Comparison of ENCODE assay signal across 10 mouse cellular contexts in the genomic region with DNA sequence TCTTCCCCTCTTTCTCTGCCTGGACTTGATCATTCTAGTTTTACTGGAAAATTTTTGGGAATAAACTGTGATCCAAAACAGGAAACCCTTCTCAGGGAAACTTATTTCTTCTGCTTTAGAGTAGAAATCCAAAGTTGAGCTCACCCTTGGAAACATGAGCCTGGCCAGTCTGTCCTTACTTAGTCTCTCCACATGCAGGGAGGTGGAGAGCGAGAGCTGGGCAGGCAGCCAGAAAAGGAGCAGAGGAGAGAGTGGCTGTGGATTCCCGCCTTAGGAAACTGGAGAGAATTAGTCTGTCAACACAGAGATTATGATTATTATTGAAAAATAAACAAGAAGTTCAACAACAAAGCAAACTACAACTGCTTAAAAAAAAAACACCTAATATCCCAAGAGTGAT. TPM values are rescaled to one million over a fixed set of nuclear protein-coding genes. Genes with fewer than 3 reads are reported as not detected.
DNase-seq lines count a peak whose midpoint lies in the region; ATAC-seq and TF ChIP-seq lines count a peak whose summit lies in the region.
"Had no signal": no experiment of that assay in that cellular context is flagged by ENCODE, and none has a peak within 500 bp of the region (broad histone marks: within the 10 kb centered on the region; RNA-seq: fewer than 3 reads in every experiment).

No protein-coding gene starts in this region.

- H3K27me3 ChIP-seq in lung, embryonic 14.5 days (ENCODE audit: insufficient read depth, low read length), result no peaks in the 10 kb centered on the region
- no peaks in the 10 kb centered on the region for H3K27me3 ChIP-seq in neural tube, embryonic 15.5 days (replicated peaks)
- H3K27me3 ChIP-seq: limb, embryonic 13.5 days had no signal

- no peak for TF ChIP-seq CTCF in lung, embryonic 14.5 days (IDR thresholded peaks at IDR 0.05; ENCODE audit: low read depth)

- H3K4me1 ChIP-seq in lung, embryonic 14.5 days (ENCODE audit: insufficient read depth), result no peaks in the 10 kb centered on the region
- no peaks in the 10 kb centered on the region for H3K4me1 ChIP-seq in neural tube, embryonic 15.5 days
- H3K4me1 ChIP-seq: limb, embryonic 13.5 days had no signal

- ATAC-seq in lung, embryonic 14.5 days (ENCODE audit: insufficient read depth), result no peak; the same call in 1 of the 2 replicates
- no peak for ATAC-seq in activated CD4-positive, CD25-positive, alpha-beta regulatory T cell, adult 4 months
- ATAC-seq in neural tube, embryonic 15.5 days (ENCODE audit: low FRiP score), result no peak

- no peaks in the 10 kb centered on the region for H3K36me3 ChIP-seq in lung, embryonic 14.5 days (ENCODE audit: insufficient read depth)
- H3K36me3 ChIP-seq in neural tube, embryonic 15.5 days, result no peaks in the 10 kb centered on the region
- H3K36me3 ChIP-seq: limb, embryonic 13.5 days had no signal

- H3K4me3 ChIP-seq in lung, embryonic 14.5 days (ENCODE audit: low read depth, low read length), result no peak overlapping the region
- no peak overlapping the region for H3K4me3 ChIP-seq in neural tube, embryonic 15.5 days (replicated peaks)
- H3K4me3 ChIP-seq: limb, embryonic 13.5 days; myocyte had no signal

- 25% methylated on average over 2 of the region's 2 CpGs for WGBS in lung, embryonic 14.5 days
- WGBS in neural tube, embryonic 15.5 days, result 59% methylated on average over 2 of the region's 2 CpGs

- H3K9me3 ChIP-seq in lung, embryonic 14.5 days (ENCODE audit: low read depth, low read length), result no peaks in the 10 kb centered on the region
- no peaks in the 10 kb centered on the region for H3K9me3 ChIP-seq in neural tube, embryonic 15.5 days (replicated peaks)
- H3K9me3 ChIP-seq: limb, embryonic 13.5 days had no signal

- no peak overlapping the region for H3K9ac ChIP-seq in lung, embryonic 14.5 days
- H3K9ac ChIP-seq in neural tube, embryonic 15.5 days (replicated peaks), result no peak overlapping the region
- H3K9ac ChIP-seq: limb, embryonic 13.5 days had no signal

- no peak overlapping the region for H3K27ac ChIP-seq in lung, embryonic 14.5 days (ENCODE audit: low read depth)
- H3K27ac ChIP-seq in neural tube, embryonic 15.5 days (replicated peaks), result no peak overlapping the region
- H3K27ac ChIP-seq: limb, embryonic 13.5 days had no signal

- DNase-seq in kidney, postnatal 10 days, result peak; percentile 57
- no peak for DNase-seq in kidney, adult 9 months
- DNase-seq in adrenal gland, postnatal 10 days, result peak; percentile 57
- peak; percentile 24 to 61 for DNase-seq in gastrocnemius, postnatal 36 days
- peak; percentile 79 for DNase-seq in lung, embryonic 14.5 days
- no peak for DNase-seq in thymus, postnatal 4 days

- intact Hi-C loops in gastrocnemius, postnatal 36 days (cut with DNase I), result no loop called here

- no peak overlapping the region for H3K4me2 ChIP-seq in lung, embryonic 14.5 days
- no peak overlapping the region for H3K4me2 ChIP-seq in neural tube, embryonic 15.5 days
- H3K4me2 ChIP-seq: limb, embryonic 13.5 days had no signal

RNA-seq across cellular contexts. Expression of gene Frmd7, which starts 6.1 kb away (rescaled TPM):
- total RNA-seq in adrenal gland, postnatal 10 days (2021), result under 1 TPM in 1 of 2 experiments, not detected in 1; 0.15 TPM
- total RNA-seq in gastrocnemius, postnatal 36 days (2021), result under 1 TPM; 0.41 to 0.44 TPM
- polyA plus RNA-seq in lung, embryonic 14.5 days (2014; fragmentation: Nextera tagmentation; extraction: Ambion mirVana), result 0.08 TPM in 1 of 2 replicates, not detected in the other
- polyA plus RNA-seq in activated CD4-positive, CD25-positive, alpha-beta regulatory T cell, adult 4 months (2017; shearing (Covaris generic)), result under 1 TPM in 1 of 2 experiments, not detected in 1; 0.21 TPM
- polyA plus RNA-seq in neural tube, embryonic 15.5 days (2015; fragmentation: Nextera tagmentation; extraction: Ambion mirVana), result 0.19 TPM in 1 of 2 replicates, not detected in the other
- polyA plus RNA-seq: myocyte had no signal

Comparison
In these comparisons a context has a peak if more than half of its experiments do, and no peak if none do; other contexts are left out.
1. DNase-seq: peak in kidney, postnatal 10 days (single experiment), adrenal gland, postnatal 10 days (single experiment), gastrocnemius, postnatal 36 days (2 of 2) and lung, embryonic 14.5 days (single experiment); none in kidney, adult 9 months (single experiment) and thymus, postnatal 4 days (single experiment).